Mouse (Mus musculus): ENCODE results near the gene Clec2e. TPM values are rescaled to one million over a fixed set of nuclear protein-coding genes. Genes with fewer than 3 reads are reported as not detected.
A peak's percentile ranks its signal among the peaks of the same experiment; 100 is the strongest.

The Clec2e gene
- polyA plus RNA-seq, 1 experiment from 2014 or later, result not detected

GRCm38 (mm10) chr6:129058013-129058412, 42.7 kb downstream of the Clec2e start:
- Histone ChIP-seq H3K36me3 (no peaks in the 10 kb centered on the region), H3K9ac (replicated peaks) (no peak overlapping the region), H3K4me3 (replicated peaks) (no peak overlapping the region), H3K27me3 (no peaks in the 10 kb centered on the region), H3K4me1 (replicated peaks) (no peaks in the 10 kb centered on the region), H3K27ac (no peak overlapping the region), H3K9me3 (no peaks in the 10 kb centered on the region), H3K4me2 (no peak overlapping the region)
- ATAC-seq (ENCODE audit: insufficient number of reproducible peaks, insufficient read depth, low FRiP score, low TSS enrichment, low read depth), result no peak

- H3K9ac ChIP-seq (replicated peaks), result no peak overlapping the region
- H3K9me3 ChIP-seq, result no peaks in the 10 kb centered on the region
- no peak overlapping the region for H3K4me2 ChIP-seq
- no peak overlapping the region for H3K27ac ChIP-seq
- no peaks in the 10 kb centered on the region for H3K36me3 ChIP-seq
- H3K27me3 ChIP-seq, result no peaks in the 10 kb centered on the region
- H3K4me3 ChIP-seq (replicated peaks), result no peak overlapping the region
- no peaks in the 10 kb centered on the region for H3K4me1 ChIP-seq (replicated peaks)
- WGBS, result 86% methylated on average over 3 of the region's 3 CpGs
- no peak for ATAC-seq (ENCODE audit: insufficient number of reproducible peaks, insufficient read depth, low FRiP score, low TSS enrichment, low read depth)
Observed at GRCm38 (mm10) chr6:129056237-129056636, 44.5 kb downstream of the Clec2e start.

GRCm38 (mm10) chr6:129051731-129052130, 49.0 kb downstream of the Clec2e start:
- no peak for ATAC-seq (ENCODE audit: insufficient number of reproducible peaks, insufficient read depth, low FRiP score, low TSS enrichment, low read depth)
- Histone ChIP-seq H3K27ac (no peak overlapping the region), H3K27me3 (no peaks in the 10 kb centered on the region), H3K4me1 (replicated peaks) (peaks cover 4% of the 10 kb centered on the region), H3K4me2 (no peak overlapping the region), H3K36me3 (no peaks in the 10 kb centered on the region), H3K9me3 (no peaks in the 10 kb centered on the region), H3K4me3 (replicated peaks) (no peak overlapping the region), H3K9ac (replicated peaks) (no peak overlapping the region)
- WGBS, result 89% methylated on average over 5 of the region's 5 CpGs

GRCm38 (mm10) chr6:129051086-129051485, 49.6 kb downstream of the Clec2e start:
- Histone ChIP-seq H3K27me3 (no peaks in the 10 kb centered on the region), H3K9ac (replicated peaks) (no peak overlapping the region), H3K27ac (no peak overlapping the region), H3K4me2 (no peak overlapping the region), H3K9me3 (no peaks in the 10 kb centered on the region), H3K36me3 (no peaks in the 10 kb centered on the region), H3K4me3 (replicated peaks) (no peak overlapping the region), H3K4me1 (replicated peaks) (peaks cover 4% of the 10 kb centered on the region)
- no peak for ATAC-seq (ENCODE audit: insufficient number of reproducible peaks, insufficient read depth, low FRiP score, low TSS enrichment, low read depth)
- WGBS, result 81% methylated on average over 3 of the region's 3 CpGs

GRCm38 (mm10) chr6:129049596-129050251, 51.0 kb downstream of the Clec2e start:
- WGBS, result 5% methylated on average over 8 of the region's 8 CpGs
- H3K27ac ChIP-seq, result no peak overlapping the region
- peak overlapping the region; percentile 64 for H3K4me2 ChIP-seq
- H3K9ac ChIP-seq (replicated peaks), result 0 out of 2 replicates have a peak overlapping the region, but pooled peaks have one; percentile 42
- no peaks in the 10 kb centered on the region for H3K36me3 ChIP-seq
- no peak for ATAC-seq (ENCODE audit: insufficient number of reproducible peaks, insufficient read depth, low FRiP score, low TSS enrichment, low read depth)
- no peaks in the 10 kb centered on the region for H3K27me3 ChIP-seq
- H3K4me1 ChIP-seq (replicated peaks), result peaks cover 4% of the 10 kb centered on the region
- no peaks in the 10 kb centered on the region for H3K9me3 ChIP-seq
- H3K4me3 ChIP-seq (replicated peaks), result peak overlapping the region; percentile 44

GRCm38 (mm10) chr6:129048857-129049473, 51.7 kb downstream of the Clec2e start:
- H3K9me3 ChIP-seq, result no peaks in the 10 kb centered on the region
- peak overlapping the region; percentile 64 for H3K4me2 ChIP-seq
- no peaks in the 10 kb centered on the region for H3K27me3 ChIP-seq
- peak; percentile 90; the same call in 1 of the 2 replicates for ATAC-seq (ENCODE audit: insufficient number of reproducible peaks, insufficient read depth, low FRiP score, low TSS enrichment, low read depth)
- H3K4me3 ChIP-seq (replicated peaks), result peak overlapping the region; percentile 44
- H3K4me1 ChIP-seq (replicated peaks), result peaks cover 4% of the 10 kb centered on the region
- under 1% methylated on average over 13 of the region's 13 CpGs for WGBS
- H3K9ac ChIP-seq (replicated peaks), result peak overlapping the region; percentile 57
- H3K36me3 ChIP-seq, result no peaks in the 10 kb centered on the region
- H3K27ac ChIP-seq, result no peak overlapping the region

- Histone ChIP-seq H3K27me3 (no peaks in the 10 kb centered on the region), H3K4me2 (no peak overlapping the region; the same call in 1 of the 2 replicates), H3K9ac (replicated peaks) (no peak overlapping the region), H3K36me3 (no peaks in the 10 kb centered on the region), H3K4me1 (replicated peaks) (peaks cover 4% of the 10 kb centered on the region), H3K27ac (no peak overlapping the region), H3K9me3 (no peaks in the 10 kb centered on the region), H3K4me3 (replicated peaks) (no peak overlapping the region)
- ATAC-seq (ENCODE audit: insufficient number of reproducible peaks, insufficient read depth, low FRiP score, low TSS enrichment, low read depth), result no peak
- 30% methylated on average over 4 of the region's 4 CpGs for WGBS
Observed at GRCm38 (mm10) chr6:129048381-129048780, 52.3 kb downstream of the Clec2e start.

GRCm38 (mm10) chr6:129045601-129046000, 55.1 kb downstream of the Clec2e start, which contains the start of gene Klrb1f:
Gene Klrb1f, plus strand, starts transcription at chr6:129045901.
- WGBS, result 95% methylated on average over 2 of the region's 2 CpGs
- H3K27me3 ChIP-seq, result no peaks in the 10 kb centered on the region
- no peak for ATAC-seq (ENCODE audit: insufficient number of reproducible peaks, insufficient read depth, low FRiP score, low TSS enrichment, low read depth)
- no peak within 1 kb of the TSS for H3K9ac ChIP-seq (replicated peaks)
- no peaks in the 10 kb centered on the region for H3K9me3 ChIP-seq
- no peaks in the 10 kb centered on the region for H3K36me3 ChIP-seq
- no peak within 1 kb of the TSS for H3K4me2 ChIP-seq
- peaks cover 4% of the 10 kb centered on the region for H3K4me1 ChIP-seq (replicated peaks)
- H3K4me3 ChIP-seq (replicated peaks), result no peak within 1 kb of the TSS
- H3K27ac ChIP-seq, result no peak within 1 kb of the TSS

- Histone ChIP-seq H3K36me3 (no peaks in the 10 kb centered on the region), H3K9ac (replicated peaks) (no peak overlapping the region), H3K27me3 (no peaks in the 10 kb centered on the region), H3K4me2 (no peak overlapping the region), H3K27ac (no peak overlapping the region), H3K4me1 (replicated peaks) (no peaks in the 10 kb centered on the region), H3K9me3 (no peaks in the 10 kb centered on the region), H3K4me3 (replicated peaks) (no peak overlapping the region)
- no peak for ATAC-seq (ENCODE audit: insufficient number of reproducible peaks, insufficient read depth, low FRiP score, low TSS enrichment, low read depth)
Observed at GRCm38 (mm10) chr6:129042470-129042869, 58.2 kb downstream of the Clec2e start.

Other genes starting within 250 kb of the Clec2e start
- gene Clec2i, start 213.3 kb downstream of the Clec2e start, polyA plus RNA-seq (2016; fragmentation: Nextera tagmentation; extraction: Ambion mirVana), result not detected in 2 replicates
- gene BC035044, start 209.8 kb downstream of the Clec2e start, polyA plus RNA-seq (2016; fragmentation: Nextera tagmentation; extraction: Ambion mirVana), result 0.51 and 0.70 TPM in 2 replicates
- gene Clec2g, start 166.5 kb downstream of the Clec2e start, polyA plus RNA-seq (2016; fragmentation: Nextera tagmentation; extraction: Ambion mirVana), result not detected in 2 replicates
- 0.13 TPM in 1 of 2 replicates, not detected in the other for gene Klrb1f, start 55.0 kb downstream of the Clec2e start, polyA plus RNA-seq (2016; fragmentation: Nextera tagmentation; extraction: Ambion mirVana)
- 0.23 TPM in 1 of 2 replicates, not detected in the other for gene Clec2d, start 79.7 kb upstream of the Clec2e start, polyA plus RNA-seq (2016; fragmentation: Nextera tagmentation; extraction: Ambion mirVana)
- 0.10 TPM in 1 of 2 replicates, not detected in the other for gene Cd69, start 174.5 kb upstream of the Clec2e start, polyA plus RNA-seq (2016; fragmentation: Nextera tagmentation; extraction: Ambion mirVana)
- not detected in 2 replicates for gene 4922502D21Rik, start 230.9 kb upstream of the Clec2e start, polyA plus RNA-seq (2016; fragmentation: Nextera tagmentation; extraction: Ambion mirVana)
- 0.36 and 0.38 TPM in 2 replicates for gene Clec12a, start 241.8 kb upstream of the Clec2e start, polyA plus RNA-seq (2016; fragmentation: Nextera tagmentation; extraction: Ambion mirVana)